Mouse (Mus musculus): ENCODE data around the gene Aurkb. TPM values are rescaled to one million over a fixed set of nuclear protein-coding genes. Genes with fewer than 3 reads are reported as not detected.

The Aurkb gene
- polyA plus RNA-seq, 1 experiment from 2014 or later: 120 TPM

DNA sequence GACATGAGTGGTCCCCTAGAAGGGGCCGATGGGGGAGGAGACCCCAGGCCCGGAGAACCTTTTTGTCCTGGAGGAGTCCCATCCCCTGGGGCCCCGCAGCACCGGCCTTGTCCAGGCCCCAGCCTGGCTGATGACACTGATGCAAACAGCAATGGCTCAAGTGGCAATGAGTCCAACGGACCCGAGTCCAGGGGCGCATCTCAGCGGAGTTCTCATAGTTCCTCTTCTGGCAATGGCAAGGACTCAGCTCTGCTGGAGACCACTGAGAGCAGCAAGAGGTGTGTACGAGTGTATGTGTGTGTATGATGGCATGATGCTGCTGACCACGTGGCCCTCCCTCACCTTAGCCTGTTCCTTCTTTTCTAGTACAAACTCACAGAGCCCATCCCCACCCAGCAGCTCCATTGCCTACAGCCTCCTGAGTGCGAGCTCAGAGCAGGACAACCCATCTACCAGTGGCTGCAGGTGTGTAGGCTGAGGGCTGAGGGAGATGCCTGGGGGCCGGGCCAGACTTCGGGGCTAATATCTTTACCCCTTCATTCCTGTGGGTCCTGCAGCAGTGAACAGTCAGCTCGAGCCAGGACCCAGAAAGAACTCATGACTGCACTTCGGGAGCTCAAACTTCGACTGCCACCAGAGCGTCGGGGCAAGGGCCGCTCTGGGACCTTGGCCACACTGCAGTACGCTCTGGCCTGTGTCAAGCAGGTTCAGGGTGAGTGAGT lies 55.4 kb downstream of the Aurkb start:
- Histone ChIP-seq H3K4me1 (ENCODE audit: control insufficient read depth, insufficient read depth, low read length) (peaks cover 34% of the 10 kb centered on the region), H3K4me3 (replicated peaks; ENCODE audit: low read length) (no peak overlapping the region), H3K27ac (ENCODE audit: low read length) (no peak overlapping the region), H3K4me2 (ENCODE audit: low read depth, low read length) (peak overlapping the region; percentile 96), H3K9me3 (replicated peaks; ENCODE audit: control insufficient read depth, low read length) (no peaks in the 10 kb centered on the region), H3K9ac (ENCODE audit: low read length) (peak overlapping the region; percentile 81), H3K27me3 (ENCODE audit: control insufficient read depth, insufficient read depth, low read length) (no peaks in the 10 kb centered on the region), H3K36me3 (ENCODE audit: control insufficient read depth, insufficient read depth, low read length) (peaks cover 38% of the 10 kb centered on the region)
- 89% methylated on average over 20 of the region's 20 CpGs for WGBS
- no peak for ATAC-seq (ENCODE audit: insufficient read depth, low FRiP score)

Other genes starting within 250 kb of the Aurkb start
- gene Ndel1, start 173.8 kb upstream of the Aurkb start, polyA plus RNA-seq (2015; fragmentation: Nextera tagmentation; extraction: Ambion mirVana): 82.4 and 83.5 TPM in 2 replicates
- gene Rnf222, start 157.1 kb upstream of the Aurkb start, polyA plus RNA-seq (2015; fragmentation: Nextera tagmentation; extraction: Ambion mirVana): 1.7 and 2.9 TPM in 2 replicates
- 885 and 932 TPM in 2 replicates for gene Rpl26, start 144.1 kb upstream of the Aurkb start, polyA plus RNA-seq (2015; fragmentation: Nextera tagmentation; extraction: Ambion mirVana)
- 0.30 TPM in 1 of 2 replicates, not detected in the other for gene Odf4, start 118.6 kb upstream of the Aurkb start, polyA plus RNA-seq (2015; fragmentation: Nextera tagmentation; extraction: Ambion mirVana)
- gene Arhgef15, start 88.2 kb upstream of the Aurkb start, polyA plus RNA-seq (2015; fragmentation: Nextera tagmentation; extraction: Ambion mirVana): 9.6 and 10.3 TPM in 2 replicates
- 5.2 and 6.3 TPM in 2 replicates for gene Slc25a35, start 77.5 kb upstream of the Aurkb start, polyA plus RNA-seq (2015; fragmentation: Nextera tagmentation; extraction: Ambion mirVana)
- 46.7 and 57.6 TPM in 2 replicates for gene Rangrf, start 70.5 kb upstream of the Aurkb start, polyA plus RNA-seq (2015; fragmentation: Nextera tagmentation; extraction: Ambion mirVana)
- 24.1 and 25.2 TPM in 2 replicates for gene Pfas, start 37.2 kb upstream of the Aurkb start, polyA plus RNA-seq (2015; fragmentation: Nextera tagmentation; extraction: Ambion mirVana)
- 34.5 and 43.9 TPM in 2 replicates for gene Ctc1, start 29.7 kb upstream of the Aurkb start, polyA plus RNA-seq (2015; fragmentation: Nextera tagmentation; extraction: Ambion mirVana)
- 7.2 and 7.8 TPM in 2 replicates for gene Borcs6, start 14.1 kb downstream of the Aurkb start, polyA plus RNA-seq (2015; fragmentation: Nextera tagmentation; extraction: Ambion mirVana)
- gene Tmem107, start 25.2 kb downstream of the Aurkb start, polyA plus RNA-seq (2015; fragmentation: Nextera tagmentation; extraction: Ambion mirVana): 58.2 and 62.1 TPM in 2 replicates
- 79.9 and 88.5 TPM in 2 replicates for gene Vamp2, start 42.8 kb downstream of the Aurkb start, polyA plus RNA-seq (2015; fragmentation: Nextera tagmentation; extraction: Ambion mirVana)
- gene Per1, start 49.6 kb downstream of the Aurkb start, polyA plus RNA-seq (2015; fragmentation: Nextera tagmentation; extraction: Ambion mirVana): 21.8 and 22.3 TPM in 2 replicates
- 0.40 and 0.69 TPM in 2 replicates for gene Hes7, start 74.8 kb downstream of the Aurkb start, polyA plus RNA-seq (2015; fragmentation: Nextera tagmentation; extraction: Ambion mirVana)
- 0.27 and 0.61 TPM in 2 replicates for gene 9130213A22Rik, start 76.9 kb downstream of the Aurkb start, polyA plus RNA-seq (2015; fragmentation: Nextera tagmentation; extraction: Ambion mirVana)
- gene Aloxe3, start 80.2 kb downstream of the Aurkb start, polyA plus RNA-seq (2015; fragmentation: Nextera tagmentation; extraction: Ambion mirVana): 2.0 and 5.4 TPM in 2 replicates
- 42.2 and 90.0 TPM in 2 replicates for gene Alox12b, start 111.3 kb downstream of the Aurkb start, polyA plus RNA-seq (2015; fragmentation: Nextera tagmentation; extraction: Ambion mirVana)
- 0.35 and 0.42 TPM in 2 replicates for gene Alox8, start 152.2 kb downstream of the Aurkb start, polyA plus RNA-seq (2015; fragmentation: Nextera tagmentation; extraction: Ambion mirVana)
- gene Gucy2e, start 191.4 kb downstream of the Aurkb start, polyA plus RNA-seq (2015; fragmentation: Nextera tagmentation; extraction: Ambion mirVana): not detected in 2 replicates